Mouse (Mus musculus) naive thymus-derived CD4-positive, alpha-beta T cell, adult 2 months (primary cell): ENCODE results near the gene Gm11214.

Source experiments
- DNase-seq: peaks from one replicate; pipeline ENCODE4 v3.0.0-alpha.2; 2011; ENCODE audit warnings: low read depth

Gm11214 gene

GRCm38 (mm10) chr4:63663279-63663678 lies at the start of gene Gm11214:
Gene Gm11214, minus strand, starts transcription at chr4:63663379.
- DNase-seq = no peak

GRCm38 (mm10) chr4:63711886-63712285 lies 48.7 kb upstream of the Gm11214 start:
- DNase-seq = no peak

- DNase-seq = no peak
Measured at GRCm38 (mm10) chr4:63710431-63711220, 47.4 kb upstream of the Gm11214 start.

GRCm38 (mm10) chr4:63706279-63706971 lies 43.2 kb upstream of the Gm11214 start:
- peak; percentile 8 for DNase-seq

- peak; percentile 50 for DNase-seq
Measured at GRCm38 (mm10) chr4:63704232-63704631, 41.1 kb upstream of the Gm11214 start.

- DNase-seq = no peak
Measured at GRCm38 (mm10) chr4:63703686-63704085, 40.5 kb upstream of the Gm11214 start.

GRCm38 (mm10) chr4:63702006-63702704 lies 39.0 kb upstream of the Gm11214 start:
- DNase-seq = peak; percentile 9

- no peak for DNase-seq
Measured at GRCm38 (mm10) chr4:63699749-63700148, 36.6 kb upstream of the Gm11214 start.

- DNase-seq = no peak
Measured at GRCm38 (mm10) chr4:63696921-63697320, 33.7 kb upstream of the Gm11214 start.

- no peak for DNase-seq
Measured at GRCm38 (mm10) chr4:63692351-63692750, 29.2 kb upstream of the Gm11214 start.

GRCm38 (mm10) chr4:63687429-63687828 lies 24.2 kb upstream of the Gm11214 start:
- no peak for DNase-seq

- DNase-seq = peak; percentile 72
Measured at GRCm38 (mm10) chr4:63686157-63686556, 23.0 kb upstream of the Gm11214 start.

- DNase-seq = no peak
Measured at GRCm38 (mm10) chr4:63685253-63685525, 22.0 kb upstream of the Gm11214 start.

GRCm38 (mm10) chr4:63684412-63685252 lies 21.5 kb upstream of the Gm11214 start:
- DNase-seq = no peak

- no peak for DNase-seq
Measured at GRCm38 (mm10) chr4:63683716-63684115, 20.5 kb upstream of the Gm11214 start.

GRCm38 (mm10) chr4:63683056-63683455 lies 19.9 kb upstream of the Gm11214 start:
- DNase-seq = no peak

- DNase-seq = no peak
Measured at GRCm38 (mm10) chr4:63682441-63682840, 19.3 kb upstream of the Gm11214 start.

GRCm38 (mm10) chr4:63681557-63681956 lies 18.4 kb upstream of the Gm11214 start:
- DNase-seq = no peak

GRCm38 (mm10) chr4:63675128-63675527 lies 11.9 kb upstream of the Gm11214 start:
- DNase-seq = no peak

GRCm38 (mm10) chr4:63668255-63668654 lies 5.1 kb upstream of the Gm11214 start:
- no peak for DNase-seq

- DNase-seq = no peak
Measured at GRCm38 (mm10) chr4:63665738-63666137, 2.6 kb upstream of the Gm11214 start.

GRCm38 (mm10) chr4:63661857-63662256 lies 1.3 kb downstream of the Gm11214 start:
- no peak for DNase-seq
